Mouse (Mus musculus): ENCODE measurements at regions not wholly inside any gene's neighbourhood (a gene's known extent, or its start where the extent isn't known, plus 50 kb on each side); places are given as distances from the start of the nearest gene placed in this dataset.

DNA sequence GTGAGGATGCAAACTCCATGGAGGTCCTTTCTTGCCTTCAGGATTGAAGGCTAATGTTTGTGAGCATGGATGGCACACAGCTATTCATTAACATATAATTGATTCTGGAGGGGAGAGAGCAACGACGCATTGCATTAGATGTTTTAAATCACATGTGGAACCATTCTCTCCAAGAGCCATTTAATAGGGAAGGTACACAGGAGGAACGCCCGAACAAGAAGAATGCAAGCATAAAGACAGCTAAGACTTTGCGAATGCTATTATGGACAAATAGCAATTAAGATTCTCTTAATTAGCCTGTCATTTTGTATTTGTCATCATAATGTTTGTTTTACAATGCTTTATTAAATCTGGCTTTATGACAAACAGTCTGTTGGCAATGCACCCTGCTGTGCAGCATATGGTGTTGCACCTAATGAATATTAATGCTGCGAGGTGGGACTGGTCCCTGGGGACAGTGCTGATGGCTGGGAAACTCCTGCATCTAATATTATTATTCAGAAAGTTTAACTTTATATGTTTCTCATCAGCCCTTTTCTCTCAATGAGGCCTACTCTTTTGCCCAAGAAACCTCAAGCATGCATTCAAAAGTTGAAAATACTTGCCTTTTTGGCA, 497.5 kb downstream of the Pros1 start:
- no peak for DNase-seq

DNA sequence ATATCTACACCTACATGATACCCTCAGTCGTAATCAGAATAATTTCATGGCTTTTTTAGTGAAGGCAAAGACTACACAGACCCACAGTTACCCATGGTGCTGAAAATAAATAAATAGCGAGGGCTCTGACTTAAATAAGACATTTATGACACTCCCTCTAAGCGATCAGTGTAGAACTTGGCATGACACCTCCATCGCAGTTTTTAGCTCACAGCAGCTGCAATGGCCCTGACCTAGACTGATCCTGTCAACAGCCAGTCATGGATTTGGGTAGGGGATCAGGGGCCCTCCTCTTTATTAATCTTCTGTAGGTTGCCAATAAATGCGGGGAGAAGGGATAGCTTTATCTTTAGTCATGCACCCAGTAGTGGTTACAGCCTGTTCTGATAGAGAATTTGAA, 494.1 kb downstream of the Epha3 start:
- DNase-seq, result no peak

- no peak for DNase-seq
Observed at GRCm38 (mm10) chr16:63371275-63371674, 492.7 kb downstream of the Epha3 start.

GRCm38 (mm10) chr16:63404976-63405375, 459.0 kb downstream of the Epha3 start:
- no peak for DNase-seq

DNA sequence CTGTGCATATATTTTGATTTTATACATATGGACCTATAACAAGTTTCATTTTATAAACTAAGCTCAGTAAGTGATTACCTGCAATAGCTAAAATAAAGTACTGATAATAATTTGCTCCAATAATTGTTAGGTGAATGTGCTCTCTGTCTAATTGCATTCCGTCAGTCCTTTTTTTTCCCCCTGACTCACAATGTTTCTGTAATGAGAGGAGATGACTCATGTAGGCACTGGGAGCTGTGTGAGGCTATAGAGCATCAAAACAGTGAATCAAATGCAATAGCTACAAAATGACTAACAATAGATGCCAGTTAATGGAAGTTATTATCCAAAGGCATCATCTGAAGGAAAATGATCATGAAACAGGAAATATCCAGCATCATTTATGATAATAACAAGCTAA, 451.3 kb downstream of the Epha3 start:
- no peak for DNase-seq

DNA sequence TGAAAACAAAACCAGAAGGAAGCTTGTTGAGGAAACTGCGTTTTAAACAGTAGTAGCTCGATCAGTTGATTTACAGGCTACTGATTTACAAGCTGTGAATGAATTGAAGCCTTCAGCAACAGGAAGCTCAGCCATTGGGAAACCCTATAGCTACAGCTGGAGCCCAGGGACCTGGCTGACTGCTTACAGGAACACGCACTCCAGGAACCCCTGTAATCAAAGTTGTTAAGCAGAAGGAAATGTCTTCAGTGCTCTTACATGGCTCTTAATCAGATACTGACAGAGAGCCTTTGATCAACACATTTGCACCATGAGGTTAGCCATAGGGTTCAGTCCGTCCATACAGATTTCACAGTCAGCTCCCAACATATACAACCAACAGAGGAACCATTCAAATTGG, 411.7 kb downstream of the Epha3 start:
- DNase-seq, result no peak

DNA sequence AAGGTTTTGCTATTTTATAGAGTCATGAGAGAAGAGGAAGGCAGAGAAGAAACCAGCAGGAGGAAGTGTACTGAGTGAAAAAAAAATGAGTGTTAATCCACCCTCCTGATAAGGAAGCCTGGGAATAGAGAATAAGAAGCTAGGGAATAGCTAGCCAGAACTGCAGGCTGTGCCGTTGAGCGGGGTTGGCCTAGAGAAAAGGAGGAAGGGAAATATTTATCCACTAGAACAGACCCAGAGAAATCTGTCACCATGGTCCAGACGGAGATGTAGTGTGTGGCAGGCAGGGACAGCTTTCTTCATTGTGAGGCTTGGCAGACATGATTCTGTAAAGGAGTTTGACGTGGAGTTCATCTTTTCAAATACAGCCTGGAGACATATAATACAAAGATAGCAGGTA, 397.4 kb downstream of the Epha3 start:
- no peak for DNase-seq

DNA sequence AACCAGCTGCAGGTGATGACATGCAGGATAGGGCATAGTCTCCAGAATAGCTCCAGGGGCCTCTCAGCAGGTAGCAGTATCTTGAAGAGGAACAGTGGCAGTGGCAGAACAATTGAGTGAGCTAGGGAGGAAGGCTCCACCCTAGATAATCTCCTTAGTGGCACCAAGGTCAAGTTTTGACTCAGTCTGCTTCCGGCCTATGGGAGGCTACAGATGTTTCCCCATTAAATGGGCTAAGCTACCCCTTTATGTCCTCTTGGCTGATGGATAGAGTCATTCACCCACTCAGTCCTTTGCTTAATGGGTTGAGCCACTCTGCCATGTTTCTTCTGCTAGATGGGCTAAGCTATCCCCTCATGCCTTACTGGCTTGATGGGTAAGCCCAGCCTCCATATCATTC, 395.1 kb downstream of the Epha3 start:
- no peak for DNase-seq
